Mouse (Mus musculus): Measurements from ENCODE around the gene Rtn1. TPM values are rescaled to one million over a fixed set of nuclear protein-coding genes. Genes with fewer than 3 reads are reported as not detected.

The Rtn1 gene
- polyA plus RNA-seq, 1 experiment from 2014 or later = 2.9 TPM

GRCm38 (mm10) chr12:72234966-72235365 lies 173.9 kb downstream of the Rtn1 start:
- Histone ChIP-seq H3K36me3 (no peaks in the 10 kb centered on the region), H3K4me3 (replicated peaks) (no peak overlapping the region), H3K27me3 (peaks cover 36% of the 10 kb centered on the region), H3K4me2 (no peak overlapping the region), H3K9me3 (replicated peaks) (no peaks in the 10 kb centered on the region), H3K27ac (no peak overlapping the region), H3K4me1 (replicated peaks) (no peaks in the 10 kb centered on the region), H3K9ac (no peak overlapping the region)
- WGBS (ENCODE audit: insufficient replicate concordance) = 82% methylated on average over 9 of the region's 9 CpGs
- DNase-seq (no peak), ATAC-seq (ENCODE audit: low read depth) (no peak)

GRCm38 (mm10) chr12:72234151-72234550 lies 174.7 kb downstream of the Rtn1 start:
- WGBS (ENCODE audit: insufficient replicate concordance) = 60% methylated on average over 3 of the region's 3 CpGs
- ATAC-seq (ENCODE audit: low read depth) = no peak
- no peak overlapping the region for H3K4me2 ChIP-seq
- no peaks in the 10 kb centered on the region for H3K4me1 ChIP-seq (replicated peaks)
- no peak overlapping the region for H3K27ac ChIP-seq
- peaks cover 36% of the 10 kb centered on the region for H3K27me3 ChIP-seq
- no peak overlapping the region for H3K9ac ChIP-seq
- no peaks in the 10 kb centered on the region for H3K9me3 ChIP-seq (replicated peaks)
- no peak for DNase-seq
- no peaks in the 10 kb centered on the region for H3K36me3 ChIP-seq
- no peak overlapping the region for H3K4me3 ChIP-seq (replicated peaks)

- Histone ChIP-seq H3K27ac (no peak overlapping the region), H3K4me3 (replicated peaks) (no peak overlapping the region), H3K27me3 (peaks cover 31% of the 10 kb centered on the region), H3K4me1 (replicated peaks) (no peaks in the 10 kb centered on the region), H3K36me3 (no peaks in the 10 kb centered on the region), H3K9me3 (replicated peaks) (no peaks in the 10 kb centered on the region), H3K9ac (no peak overlapping the region), H3K4me2 (no peak overlapping the region)
- 74% methylated on average over 19 of the region's 19 CpGs for WGBS (ENCODE audit: insufficient replicate concordance)
- ATAC-seq (ENCODE audit: low read depth) (no peak), DNase-seq (no peak)
Measured at GRCm38 (mm10) chr12:72232826-72233790, 175.7 kb downstream of the Rtn1 start.

DNA sequence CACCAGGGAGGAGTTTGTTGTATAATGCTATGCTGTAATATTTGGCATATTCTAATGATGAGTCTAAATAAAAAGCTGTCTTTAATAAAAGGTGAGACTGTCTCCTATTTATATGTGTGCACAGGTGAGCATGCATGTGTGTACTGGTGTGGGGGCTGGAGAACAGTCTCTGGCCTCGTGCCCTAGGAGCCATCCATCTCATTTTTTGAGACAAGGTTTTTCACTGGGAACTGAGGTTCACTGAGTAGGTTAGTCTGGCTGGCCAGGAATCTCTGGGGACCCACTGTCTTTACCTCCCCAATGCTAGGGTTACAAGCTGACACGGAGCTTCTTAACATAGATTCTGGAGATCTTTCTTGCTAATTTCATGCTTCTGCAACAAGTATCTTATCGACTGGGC lies 176.7 kb downstream of the Rtn1 start:
- no peak overlapping the region for H3K4me2 ChIP-seq
- no peak overlapping the region for H3K27ac ChIP-seq
- 59% methylated on average over 3 of the region's 3 CpGs for WGBS (ENCODE audit: insufficient replicate concordance)
- no peaks in the 10 kb centered on the region for H3K36me3 ChIP-seq
- H3K27me3 ChIP-seq = peaks cover 22% of the 10 kb centered on the region
- ATAC-seq (ENCODE audit: low read depth) (no peak), DNase-seq (no peak)
- H3K9me3 ChIP-seq (replicated peaks) = no peaks in the 10 kb centered on the region
- H3K9ac ChIP-seq = no peak overlapping the region
- H3K4me3 ChIP-seq (replicated peaks) = no peak overlapping the region
- H3K4me1 ChIP-seq (replicated peaks) = no peaks in the 10 kb centered on the region

- Histone ChIP-seq H3K4me1 (replicated peaks) (no peaks in the 10 kb centered on the region), H3K27me3 (no peaks in the 10 kb centered on the region), H3K4me2 (no peak overlapping the region), H3K27ac (no peak overlapping the region), H3K36me3 (no peaks in the 10 kb centered on the region), H3K9me3 (replicated peaks) (no peaks in the 10 kb centered on the region), H3K4me3 (replicated peaks) (no peak overlapping the region), H3K9ac (no peak overlapping the region)
- ATAC-seq (ENCODE audit: low read depth) = no peak
- DNase-seq = no peak
- 59% methylated on average over 8 of the region's 8 CpGs for WGBS (ENCODE audit: insufficient replicate concordance)
Measured at GRCm38 (mm10) chr12:72229451-72230196, 179.2 kb downstream of the Rtn1 start.

DNA sequence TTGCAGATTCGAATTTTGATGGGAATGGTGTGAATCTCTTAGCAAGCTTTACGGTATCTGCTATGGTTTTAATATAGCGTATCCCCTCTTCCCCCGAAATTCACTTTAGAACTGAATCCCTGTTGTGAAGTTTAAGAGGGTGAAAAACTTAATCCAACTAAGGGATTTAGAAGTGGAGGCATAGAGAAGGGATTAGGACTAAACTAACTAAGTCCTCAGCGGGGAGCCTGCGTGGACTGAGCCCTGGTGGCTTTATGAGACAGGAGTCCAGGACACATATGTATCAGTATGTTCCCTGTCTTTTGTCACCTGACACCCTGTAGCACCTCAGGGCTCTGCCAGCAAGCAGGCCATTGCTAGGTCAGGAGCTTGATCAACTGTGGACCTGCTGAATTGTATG lies 181.1 kb downstream of the Rtn1 start:
- Histone ChIP-seq H3K27me3 (no peaks in the 10 kb centered on the region), H3K4me2 (no peak overlapping the region), H3K9me3 (replicated peaks) (no peaks in the 10 kb centered on the region), H3K36me3 (no peaks in the 10 kb centered on the region), H3K4me1 (replicated peaks) (no peaks in the 10 kb centered on the region), H3K4me3 (replicated peaks) (no peak overlapping the region), H3K9ac (no peak overlapping the region), H3K27ac (no peak overlapping the region)
- no peak for ATAC-seq (ENCODE audit: low read depth)
- 83% methylated on average over 6 of the region's 6 CpGs for WGBS (ENCODE audit: insufficient replicate concordance)
- no peak for DNase-seq

GRCm38 (mm10) chr12:72225371-72225770 lies 183.5 kb downstream of the Rtn1 start:
- ATAC-seq (ENCODE audit: low read depth) = no peak
- H3K4me1 ChIP-seq (replicated peaks) = no peaks in the 10 kb centered on the region

DNA sequence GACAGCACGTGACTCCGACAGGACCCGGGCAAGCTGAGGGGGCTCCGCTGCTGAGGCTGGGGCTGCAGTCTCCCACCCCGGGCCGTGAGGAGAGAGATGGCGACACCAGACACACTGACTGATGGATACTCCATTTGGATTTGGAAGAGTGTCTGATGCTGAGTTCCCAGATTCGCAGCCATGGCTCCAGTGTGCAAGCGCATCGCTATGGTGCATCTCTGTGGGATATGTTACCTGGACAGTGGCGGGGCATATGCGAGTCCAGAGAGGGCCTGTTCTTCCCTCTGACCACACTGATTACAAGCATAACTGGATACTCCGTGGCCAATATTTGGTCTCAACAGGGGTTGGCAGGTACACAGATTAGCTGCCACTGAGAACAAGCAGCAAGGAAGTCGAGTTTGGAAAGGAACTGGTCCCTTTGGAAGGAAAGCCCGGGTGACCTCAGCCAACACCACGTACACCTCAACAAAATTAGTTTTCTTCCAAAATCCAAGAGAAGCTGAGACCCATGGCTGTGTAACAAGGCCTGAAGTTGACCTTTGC lies 185.2 kb downstream of the Rtn1 start:
- Histone ChIP-seq H3K36me3 (no peaks in the 10 kb centered on the region), H3K27ac (no peak overlapping the region), H3K9me3 (replicated peaks) (no peaks in the 10 kb centered on the region), H3K4me3 (replicated peaks) (no peak overlapping the region), H3K9ac (no peak overlapping the region), H3K27me3 (no peaks in the 10 kb centered on the region), H3K4me1 (replicated peaks) (no peaks in the 10 kb centered on the region), H3K4me2 (no peak overlapping the region)
- ATAC-seq (ENCODE audit: low read depth) = no peak
- 82% methylated on average over 16 of the region's 16 CpGs for WGBS (ENCODE audit: insufficient replicate concordance)
- no peak for DNase-seq

More at GRCm38 (mm10) chr12:72225371-72225770, 183.5 kb downstream of the Rtn1 start:
- Histone ChIP-seq H3K36me3 (no peaks in the 10 kb centered on the region), H3K4me2 (no peak overlapping the region), H3K27me3 (no peaks in the 10 kb centered on the region), H3K4me3 (replicated peaks) (no peak overlapping the region), H3K9me3 (replicated peaks) (no peaks in the 10 kb centered on the region), H3K27ac (no peak overlapping the region), H3K9ac (no peak overlapping the region)
- DNase-seq = no peak
- WGBS (ENCODE audit: insufficient replicate concordance) = 73% methylated on average over 3 of the region's 3 CpGs

GRCm38 (mm10) chr12:72213554-72213953 lies 195.3 kb downstream of the Rtn1 start:
- Histone ChIP-seq H3K4me2 (no peak overlapping the region), H3K27me3 (no peaks in the 10 kb centered on the region), H3K4me1 (replicated peaks) (no peaks in the 10 kb centered on the region), H3K9ac (no peak overlapping the region), H3K27ac (no peak overlapping the region), H3K4me3 (replicated peaks) (no peak overlapping the region), H3K36me3 (no peaks in the 10 kb centered on the region), H3K9me3 (replicated peaks) (no peaks in the 10 kb centered on the region)
- 17% methylated on average over 5 of the region's 5 CpGs for whole genome bisulfite sequencing (ENCODE audit: insufficient replicate concordance)
- no peak for ATAC-seq (ENCODE audit: low read depth)
- no peak for DNase-seq

DNA sequence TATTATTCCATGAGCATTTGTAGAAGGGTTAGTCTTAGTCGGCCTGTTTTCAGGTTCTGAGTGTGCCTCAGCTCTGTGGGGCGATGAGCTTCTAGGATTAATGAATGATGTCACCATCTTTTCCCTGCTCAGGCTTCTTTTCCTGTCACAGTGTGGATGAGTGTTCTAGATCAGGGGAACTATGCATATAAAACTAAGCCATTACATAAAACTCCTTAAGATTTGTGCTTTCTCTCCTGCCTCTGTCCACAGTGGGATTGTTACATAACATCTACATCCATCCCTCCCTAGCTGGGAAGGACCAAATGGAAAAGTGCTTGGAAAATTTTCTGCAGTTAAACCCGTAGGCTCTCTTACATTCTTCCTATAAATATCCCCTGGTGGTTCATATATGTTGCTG lies 208.0 kb downstream of the Rtn1 start:
- 70% methylated on average over 3 of the region's 3 CpGs for WGBS (ENCODE audit: insufficient replicate concordance)
- DNase-seq (no peak), ATAC-seq (ENCODE audit: low read depth) (no peak)
- H3K27me3 ChIP-seq = no peaks in the 10 kb centered on the region
- H3K9ac ChIP-seq = no peak overlapping the region
- no peak overlapping the region for H3K4me3 ChIP-seq (replicated peaks)
- no peaks in the 10 kb centered on the region for H3K9me3 ChIP-seq (replicated peaks)
- H3K4me1 ChIP-seq (replicated peaks) = no peaks in the 10 kb centered on the region
- no peak overlapping the region for H3K27ac ChIP-seq
- H3K36me3 ChIP-seq = no peaks in the 10 kb centered on the region
- H3K4me2 ChIP-seq = no peak overlapping the region

GRCm38 (mm10) chr12:72197925-72198486 lies 210.8 kb downstream of the Rtn1 start:
- Histone ChIP-seq H3K4me3 (replicated peaks) (no peak overlapping the region), H3K4me2 (no peak overlapping the region), H3K27me3 (no peaks in the 10 kb centered on the region), H3K9ac (no peak overlapping the region), H3K4me1 (replicated peaks) (no peaks in the 10 kb centered on the region), H3K36me3 (no peaks in the 10 kb centered on the region), H3K9me3 (replicated peaks) (no peaks in the 10 kb centered on the region), H3K27ac (no peak overlapping the region)
- ATAC-seq (ENCODE audit: low read depth) (no peak), DNase-seq (no peak)
- 54% methylated on average over 18 of the region's 18 CpGs for WGBS (ENCODE audit: insufficient replicate concordance)

All from liver, embryonic 13.5 days (tissue).